Mouse (Mus musculus): ENCODE results near the gene Nmbr.

- TF ChIP-seq CTCF (IDR thresholded peaks at IDR 0.05; ENCODE audit: control insufficient read depth, insufficient read depth, insufficient replicate concordance, low read depth, low read length) = no peak
- TF ChIP-seq POLR2A (IDR thresholded peaks at IDR 0.05; ENCODE audit: control insufficient read depth, low read depth, low read length) = no peak
Observed at GRCm38 (mm10) chr10:14660875-14661274, 44.5 kb upstream of the Nmbr start.

All from testis, adult 2 months (tissue).